Mouse (Mus musculus) kidney, postnatal 36 days (tissue): ENCODE data around the gene Spata45.

ENCODE experiments used
- DNase-seq, 2 experiments: peaks; one replicate each; pipeline ENCODE4 v3.0.0; 2021 to 2022; ENCODE audit warnings: mixed read lengths in 2 of 2

Spata45 gene

GRCm38 (mm10) chr1:191042106-191042505 lies 5.7 kb downstream of the Spata45 start:
- DNase-seq, result no peak

DNA sequence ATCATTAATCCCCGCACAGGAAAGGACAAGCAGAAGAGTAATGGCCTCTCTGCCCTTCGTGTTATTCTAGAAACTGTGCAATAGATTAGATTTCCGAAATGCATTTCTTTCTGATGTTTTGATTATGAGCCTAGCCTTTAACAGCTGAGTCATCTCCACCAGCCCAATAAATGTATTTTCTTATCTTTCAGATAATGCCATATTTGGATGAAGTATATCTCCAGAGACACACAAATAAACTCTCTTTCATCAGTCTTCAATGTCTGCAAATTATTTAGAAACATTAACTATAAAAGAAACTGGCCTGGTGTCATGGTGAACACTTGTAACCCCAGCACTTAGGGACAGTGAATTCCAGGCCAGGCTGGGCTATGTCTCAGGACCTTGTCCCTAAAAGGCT lies 6.2 kb downstream of the Spata45 start:
- DNase-seq, result peak in 1 of 2 experiments; percentile 8

DNA sequence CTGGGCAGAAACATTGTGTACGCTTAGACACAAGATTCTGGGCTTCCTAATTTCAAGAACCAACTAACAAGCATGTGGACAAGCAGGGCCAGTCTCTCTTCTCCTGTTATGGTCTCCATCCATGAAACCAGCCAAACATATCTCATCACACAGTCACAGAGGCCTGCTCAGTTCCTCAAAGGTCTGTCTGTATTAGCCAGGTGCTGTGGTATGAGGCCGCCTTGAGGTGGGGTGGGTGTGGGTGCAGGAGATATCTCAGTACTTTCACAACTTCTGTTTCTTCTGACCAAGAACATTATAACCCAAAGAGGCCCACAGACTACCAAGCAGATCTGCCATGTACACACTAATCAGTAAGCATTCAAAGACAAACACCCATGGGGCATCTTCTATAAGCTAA lies 8.8 kb downstream of the Spata45 start:
- DNase-seq, result no peak

DNA sequence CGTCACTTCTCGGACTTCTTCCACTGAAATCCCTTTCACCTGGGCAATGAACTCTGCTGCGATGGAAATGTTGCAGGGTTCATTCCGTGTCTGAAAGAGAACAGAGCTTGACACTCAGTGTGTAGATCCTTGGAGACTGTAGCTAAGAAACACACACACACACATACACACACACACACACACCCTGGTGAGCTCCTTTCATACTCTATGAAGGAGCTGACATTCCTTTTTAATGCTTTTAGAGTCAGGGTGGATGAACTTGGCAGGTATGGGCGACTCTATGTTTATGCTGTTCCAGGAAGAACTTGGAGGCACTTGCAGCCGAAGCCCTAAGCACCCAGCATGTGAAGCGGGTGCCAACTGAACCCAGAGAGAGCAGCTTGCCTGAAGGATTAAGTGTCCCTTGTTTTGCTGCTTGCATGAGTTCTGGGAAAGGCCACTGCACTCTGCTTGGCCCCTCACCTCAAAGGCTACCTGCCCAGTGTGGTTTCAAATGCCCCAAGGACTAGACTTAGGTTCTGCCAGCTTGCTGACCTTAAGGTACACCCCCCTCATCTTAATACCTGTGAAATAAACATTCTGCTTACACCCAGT lies 9.9 kb downstream of the Spata45 start:
- peak; percentile 22 to 36 for DNase-seq

GRCm38 (mm10) chr1:191053555-191053954 lies 17.1 kb downstream of the Spata45 start:
- no peak for DNase-seq

DNA sequence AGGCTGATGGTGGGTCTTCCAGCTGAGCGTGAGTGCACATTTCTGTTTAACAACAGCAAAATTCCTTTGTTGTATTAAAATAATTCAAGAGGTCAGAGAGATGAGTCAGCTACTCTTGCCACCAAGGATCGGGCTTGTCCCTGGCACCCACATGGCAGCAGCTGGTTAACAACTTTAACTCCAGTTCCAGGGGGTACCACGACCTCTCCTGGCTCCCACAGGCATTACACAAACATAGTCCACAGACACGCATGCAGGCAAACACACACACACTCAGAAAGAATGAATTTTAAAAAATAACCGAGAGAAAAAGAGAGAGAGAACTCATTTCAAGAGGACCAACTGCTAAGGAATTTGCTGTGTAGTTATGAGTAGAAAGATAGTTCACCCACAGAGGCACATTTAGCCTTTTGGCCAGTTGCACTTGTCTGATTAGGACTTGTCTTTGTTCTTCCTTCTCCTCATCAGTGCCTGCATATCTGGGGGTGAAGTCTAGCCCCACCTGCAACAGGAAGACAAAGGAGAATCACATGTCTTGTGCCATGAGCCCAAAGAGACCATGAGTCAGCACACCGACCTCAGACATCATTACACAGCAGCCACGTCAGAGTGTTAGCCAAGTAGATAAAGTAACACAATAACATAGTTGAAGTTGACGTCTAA lies 18.6 kb downstream of the Spata45 start:
- DNase-seq, result no peak

- DNase-seq, result no peak
Measured at GRCm38 (mm10) chr1:191055533-191055873, 19.1 kb downstream of the Spata45 start.

GRCm38 (mm10) chr1:191057461-191057860 lies 21.0 kb downstream of the Spata45 start:
- no peak for DNase-seq

DNA sequence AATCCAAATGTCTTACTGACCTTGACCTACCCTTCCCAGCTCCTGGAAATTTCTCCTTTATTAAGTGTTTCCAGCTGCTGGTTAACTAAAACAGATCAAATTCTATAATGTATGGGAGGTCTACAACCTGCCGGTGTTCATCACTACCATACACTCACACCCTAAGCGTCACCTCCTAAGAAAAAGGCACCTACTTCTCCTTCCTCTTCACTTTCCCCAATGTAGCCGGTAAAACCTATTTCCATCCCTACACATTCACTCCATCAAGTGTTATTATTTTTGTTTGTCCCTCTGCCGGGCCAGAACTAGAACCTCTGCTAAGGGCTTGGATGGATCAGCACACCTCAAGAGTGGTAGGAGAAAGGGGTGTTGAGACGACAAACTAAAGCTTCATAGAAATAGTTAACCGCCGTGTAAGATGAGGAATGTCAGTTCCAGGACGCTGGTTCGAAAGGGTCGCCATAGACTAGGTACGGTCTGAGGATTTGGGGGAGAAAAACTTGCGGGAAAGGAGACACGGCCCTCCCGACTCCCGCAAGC lies 25.9 kb downstream of the Spata45 start:
- DNase-seq, result no peak

DNA sequence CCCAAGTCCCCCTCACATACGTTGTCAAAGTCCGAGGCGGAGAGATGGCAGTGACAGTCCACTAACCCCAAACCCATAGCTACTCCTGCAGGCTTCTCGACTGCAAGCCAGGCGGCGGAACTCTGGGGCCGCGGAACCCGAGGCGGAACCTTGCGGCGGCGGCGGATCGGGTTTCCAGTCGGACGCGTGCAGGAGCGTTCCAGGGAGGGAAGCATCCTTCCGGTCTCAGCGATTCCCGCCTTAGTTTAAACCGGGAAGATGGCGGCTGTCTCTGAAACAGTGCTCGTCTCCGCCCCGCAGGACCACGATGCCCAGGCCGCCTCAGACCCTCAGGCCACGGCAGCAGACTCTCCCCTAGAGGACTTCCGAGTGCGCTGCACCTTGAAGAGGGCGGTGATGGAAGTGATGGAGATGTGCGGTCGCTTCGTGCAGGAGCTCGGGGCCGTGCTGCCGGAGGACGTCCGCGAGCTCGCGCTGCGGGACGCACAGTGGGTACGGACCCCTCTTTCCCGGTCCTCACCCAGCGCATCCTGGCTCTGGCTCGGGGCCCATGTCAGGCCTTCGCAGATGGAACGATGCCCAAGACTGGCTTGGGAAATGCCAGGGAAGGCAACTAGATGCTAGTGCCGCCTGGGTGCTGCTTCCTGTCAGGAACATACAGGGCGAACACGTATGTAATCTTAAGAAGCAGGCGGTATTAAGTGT lies 26.5 kb downstream of the Spata45 start, which contains the start of the genes Tatdn3 and Nsl1:
Gene Tatdn3 (minus strand): TSS at position 152 of the 705 bp plus-strand sequence.
Gene Nsl1 (plus strand): TSS at position 232 of the 705 bp plus-strand sequence.
- DNase-seq, result peak; percentile 86 to 91

DNA sequence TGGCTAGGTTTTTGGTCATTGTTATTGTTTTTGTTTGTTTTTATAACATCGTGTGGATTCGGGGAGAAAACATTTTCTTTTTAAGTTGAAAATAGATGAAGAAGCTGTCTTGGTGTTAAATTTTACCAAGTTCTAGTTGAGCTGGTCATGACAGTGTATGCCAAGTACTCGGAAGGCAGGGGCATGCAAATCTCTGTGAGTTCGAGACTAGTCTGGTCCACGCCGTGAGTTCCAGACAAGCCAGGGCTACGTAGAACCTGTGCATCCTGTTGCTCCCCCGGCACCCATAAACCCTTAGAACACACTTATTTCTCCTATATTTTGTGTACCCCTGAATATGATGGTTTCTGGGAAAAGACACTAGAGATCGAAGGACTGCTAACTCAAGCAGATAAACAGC lies 27.3 kb downstream of the Spata45 start:
- no peak for DNase-seq

GRCm38 (mm10) chr1:191064535-191064934 lies 28.1 kb downstream of the Spata45 start:
- DNase-seq, result no peak

DNA sequence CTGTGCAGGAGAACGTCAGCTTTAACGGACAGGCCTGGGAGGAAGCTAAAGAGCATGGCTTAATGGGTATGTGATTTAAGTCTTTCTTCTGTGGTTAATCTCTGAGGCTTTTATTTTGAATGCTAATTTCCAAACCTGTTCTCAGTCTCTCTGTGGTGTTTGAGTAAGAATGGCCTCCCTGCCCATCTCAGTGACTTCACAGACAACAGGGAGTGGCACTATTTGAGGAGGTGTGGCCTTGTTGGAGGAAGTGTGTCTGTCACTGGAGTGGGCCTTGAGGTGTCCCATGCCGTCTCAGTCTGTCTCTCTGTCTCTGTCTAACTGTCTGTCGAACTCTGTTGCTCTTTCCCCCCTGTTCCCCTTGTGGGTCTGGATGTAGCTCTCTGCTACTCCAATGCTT lies 28.7 kb downstream of the Spata45 start:
- DNase-seq, result no peak

- DNase-seq, result peak; percentile 14 to 64
Measured at GRCm38 (mm10) chr1:191068377-191068776, 31.9 kb downstream of the Spata45 start.

DNA sequence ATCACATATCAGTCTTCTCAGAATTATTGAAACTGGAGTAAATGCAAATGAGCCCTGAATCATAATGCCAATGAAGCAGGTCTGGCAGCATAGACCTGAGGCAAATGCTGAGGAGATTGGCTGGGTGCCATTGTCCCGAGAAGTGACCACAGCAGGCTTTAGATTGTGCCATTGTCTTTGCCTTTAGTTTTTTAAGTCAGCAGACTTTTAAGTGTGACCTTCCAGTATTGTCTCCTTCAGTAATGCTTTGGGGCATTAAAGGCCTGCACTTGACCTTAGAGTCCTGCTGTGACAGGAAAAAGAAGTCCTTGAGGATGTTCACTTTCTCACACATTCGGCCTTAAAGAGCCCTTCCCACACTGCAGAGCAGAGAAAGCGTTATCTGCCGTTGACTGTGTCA lies 33.8 kb downstream of the Spata45 start:
- no peak for DNase-seq

DNA sequence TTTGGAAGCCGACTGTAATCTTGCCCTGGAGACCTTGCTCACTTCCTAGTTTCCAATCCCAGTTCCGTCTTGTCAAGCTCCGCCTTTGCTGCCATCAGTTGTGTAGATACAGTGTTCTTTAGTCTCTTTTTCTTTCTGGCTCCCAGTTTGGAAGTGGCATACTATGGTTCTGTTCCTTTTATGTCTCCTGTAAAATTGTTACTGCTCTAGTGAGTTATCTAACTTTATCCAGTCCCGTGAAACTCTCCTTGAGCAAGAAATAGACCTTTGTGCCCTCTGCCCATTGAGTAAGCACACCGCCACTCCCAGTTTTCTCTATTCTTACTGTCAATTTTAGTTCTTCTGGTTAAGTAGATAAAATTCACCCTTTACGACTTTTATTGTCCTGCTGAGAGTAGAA lies 35.2 kb downstream of the Spata45 start:
- no peak for DNase-seq

DNA sequence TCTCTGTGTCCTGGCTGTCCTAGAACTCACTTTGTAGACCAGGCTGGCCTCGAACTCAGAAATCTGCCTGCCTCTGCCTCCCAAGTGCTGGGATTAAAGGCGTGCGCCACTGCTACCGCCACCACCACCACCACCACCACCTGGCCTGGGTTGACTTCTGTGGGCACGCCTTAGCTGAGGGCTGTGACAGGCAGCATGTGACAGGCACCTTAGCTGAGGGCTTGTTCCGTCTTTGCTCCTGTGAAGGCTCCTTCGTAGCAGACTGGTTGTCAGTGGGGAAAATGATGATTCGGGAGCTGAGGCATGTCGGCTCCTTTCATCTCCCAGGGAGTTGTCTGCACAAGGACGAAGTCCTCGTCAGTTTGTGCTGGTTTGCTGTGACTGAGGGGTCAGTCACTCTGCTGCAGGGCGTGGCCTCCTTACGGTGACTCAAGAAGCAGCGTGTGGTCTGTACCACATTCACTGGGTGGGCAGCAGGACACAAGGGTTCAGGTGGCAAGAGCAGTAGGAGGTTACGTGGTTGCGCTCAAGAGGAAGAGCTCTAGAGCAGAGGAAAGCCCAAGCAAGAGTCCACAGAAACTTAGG lies 36.0 kb downstream of the Spata45 start:
- DNase-seq, result peak; percentile 27 to 46

GRCm38 (mm10) chr1:191073001-191073400 lies 36.6 kb downstream of the Spata45 start:
- peak; percentile 90 to 93 for DNase-seq

DNA sequence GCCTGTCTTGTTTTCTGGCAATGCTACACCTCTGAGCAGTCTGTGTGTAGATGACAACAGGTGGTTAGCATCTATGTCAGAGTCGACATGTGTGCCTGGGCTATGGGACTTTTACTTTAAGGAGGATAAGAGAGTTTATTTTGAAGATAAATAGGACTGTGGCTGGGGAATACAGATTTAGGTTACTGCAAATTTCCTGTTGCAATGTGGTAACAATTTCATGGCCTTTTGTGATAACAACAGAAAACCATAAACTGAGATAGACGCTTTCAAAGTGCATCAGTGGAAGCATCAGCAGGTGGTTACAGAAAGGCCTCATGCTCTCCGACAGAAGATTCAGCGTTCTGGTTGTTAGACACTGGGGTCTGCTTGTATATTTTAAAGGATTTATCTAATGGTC lies 37.0 kb downstream of the Spata45 start:
- DNase-seq, result no peak

DNA sequence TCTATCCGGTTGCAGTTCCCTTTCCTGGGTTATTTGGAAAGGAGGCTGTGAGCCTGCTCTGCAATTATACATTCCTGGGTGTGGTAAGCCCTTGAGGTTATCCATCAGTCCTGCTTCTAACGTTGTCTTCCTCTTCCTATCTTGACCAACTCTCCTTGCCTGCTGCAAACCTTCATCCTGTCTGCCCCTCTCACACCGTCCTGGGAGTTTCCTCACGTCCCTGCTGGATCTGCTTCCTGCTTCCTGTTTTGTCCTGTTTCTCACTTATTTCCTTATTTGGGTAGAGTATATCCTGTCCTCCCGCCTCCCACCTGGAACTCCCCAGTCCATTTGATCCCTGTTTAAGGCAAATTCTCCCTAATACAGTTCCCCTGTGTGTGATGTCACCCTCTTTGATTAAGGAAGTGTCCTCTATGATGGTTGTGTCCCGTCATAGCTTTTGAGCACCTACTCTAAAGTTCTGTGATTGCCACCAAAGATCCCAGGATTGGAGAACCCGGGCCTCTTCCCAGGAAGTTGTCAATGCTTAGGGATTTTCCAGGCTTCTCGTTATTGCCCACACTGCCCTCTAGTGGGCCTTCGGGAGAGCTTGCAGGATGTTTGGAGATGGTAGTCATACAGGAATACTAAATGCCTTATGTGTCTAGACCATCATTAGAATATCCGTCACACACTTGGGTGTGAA lies 38.9 kb downstream of the Spata45 start:
- DNase-seq, result peak; percentile 75 to 82

GRCm38 (mm10) chr1:191083230-191083629 lies 46.8 kb downstream of the Spata45 start:
- DNase-seq, result no peak

DNA sequence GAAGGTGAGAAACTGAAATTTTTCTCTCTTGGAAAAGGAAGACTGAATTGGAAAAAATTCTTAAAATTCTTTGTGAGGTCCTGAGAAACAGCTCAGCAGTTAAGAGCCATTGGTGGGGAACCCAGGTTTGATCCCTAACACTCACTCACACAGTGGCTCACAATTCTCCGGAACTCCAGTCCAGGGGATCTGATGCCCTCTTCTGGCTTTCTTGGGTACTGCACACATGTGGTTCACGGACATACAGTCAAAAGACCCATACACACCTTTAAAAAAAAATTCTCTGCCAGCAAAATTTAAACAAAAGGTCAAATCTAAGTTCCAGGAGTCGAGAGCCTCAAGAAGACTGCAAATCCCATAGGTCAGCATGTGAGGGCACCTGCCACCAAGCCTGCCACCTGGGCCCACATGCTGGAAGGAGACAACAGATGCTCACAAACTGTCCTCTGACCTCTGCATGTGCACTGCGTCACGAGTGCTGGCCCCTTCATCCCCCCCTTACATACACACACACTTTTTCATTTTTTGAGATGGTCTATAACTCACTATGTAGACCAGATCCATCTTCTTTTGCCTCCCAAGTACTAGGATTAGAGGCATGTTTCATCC lies 48.6 kb downstream of the Spata45 start:
- peak; percentile 50 to 86 for DNase-seq
